Mouse (Mus musculus) liver, adult (tissue): ENCODE results near the gene Hivep2.

Source experiments
- GATA4 ChIP-seq: IDR thresholded peaks from 2 replicates; pipeline ENCODE4 v1.6.1; 2014; ENCODE audit warnings: mild to moderate bottlenecking, low read length; ENCODE audit not compliant: insufficient replicate concordance

Hivep2 gene

GRCm38 (mm10) chr10:14048322-14048915 is 82.5 kb downstream of the Hivep2 start:
- no peak for TF ChIP-seq GATA4

- TF ChIP-seq GATA4: no peak
Measured at GRCm38 (mm10) chr10:14048916-14049445, 83.1 kb downstream of the Hivep2 start.

DNA sequence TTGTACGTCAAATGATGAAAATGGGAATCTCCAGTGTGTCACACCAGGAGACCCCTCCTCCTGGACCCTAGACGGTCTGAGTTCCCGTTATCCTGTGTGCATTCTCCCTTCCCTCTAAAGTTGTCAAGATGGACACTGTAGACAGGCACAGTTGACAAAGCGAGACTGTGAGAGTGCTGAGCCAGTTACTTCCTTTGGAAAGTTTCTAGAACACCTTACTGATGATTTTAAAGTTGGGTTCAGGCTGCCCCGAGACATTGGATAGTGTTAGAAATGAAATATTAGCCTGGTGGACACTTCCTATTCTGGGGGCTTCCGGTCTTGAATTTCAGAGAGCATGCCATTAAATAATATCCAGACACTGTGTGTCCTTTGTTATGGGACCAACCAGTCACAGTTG is 83.8 kb downstream of the Hivep2 start:
- no peak for TF ChIP-seq GATA4

DNA sequence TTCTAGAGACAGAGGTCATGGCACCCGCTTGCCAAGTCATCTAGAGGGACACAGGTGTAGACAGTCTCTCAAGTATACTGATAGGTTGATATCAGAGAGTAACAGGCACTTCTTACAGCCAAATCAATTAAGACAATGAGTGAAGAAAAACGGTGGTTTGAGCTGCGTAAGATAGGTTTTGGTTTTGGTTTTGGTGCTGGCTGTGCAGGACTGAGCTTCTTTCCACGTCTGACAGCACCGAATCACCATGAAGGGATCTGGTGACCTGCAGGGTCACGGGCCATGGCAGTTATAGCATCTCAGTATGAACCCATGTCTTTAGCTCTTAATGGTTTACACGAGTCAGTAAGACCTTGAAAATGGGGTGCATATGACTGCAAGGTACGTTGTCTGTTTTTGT is 84.7 kb downstream of the Hivep2 start:
- no peak for TF ChIP-seq GATA4

DNA sequence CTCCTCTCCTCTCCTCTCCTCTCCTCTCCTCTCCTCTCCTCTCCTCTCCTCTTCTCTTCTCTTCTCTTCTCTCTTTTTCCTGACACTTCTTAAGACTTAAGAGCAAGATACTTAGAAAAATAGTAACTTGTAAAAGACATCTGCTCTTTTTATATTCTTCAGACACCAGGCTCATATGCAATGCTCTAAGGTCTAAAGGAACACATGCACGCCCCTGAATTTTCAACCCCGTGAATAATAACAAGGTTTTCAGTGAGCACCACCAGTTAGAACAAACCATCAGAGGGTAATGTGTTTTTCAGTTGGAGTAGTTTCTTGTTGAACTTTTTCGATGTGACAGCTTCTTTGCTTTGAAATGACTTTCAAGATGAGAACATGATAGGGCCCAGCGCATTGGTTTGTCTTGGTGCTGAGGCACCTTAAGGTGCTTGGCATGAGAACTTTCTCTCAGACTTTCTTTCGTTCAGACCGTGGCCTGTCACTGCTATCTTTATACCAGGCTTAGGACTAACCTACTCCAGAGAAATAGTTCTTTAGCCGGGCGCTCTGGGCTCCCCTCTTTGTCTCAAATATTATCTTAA is 86.3 kb downstream of the Hivep2 start:
- TF ChIP-seq GATA4: no peak

DNA sequence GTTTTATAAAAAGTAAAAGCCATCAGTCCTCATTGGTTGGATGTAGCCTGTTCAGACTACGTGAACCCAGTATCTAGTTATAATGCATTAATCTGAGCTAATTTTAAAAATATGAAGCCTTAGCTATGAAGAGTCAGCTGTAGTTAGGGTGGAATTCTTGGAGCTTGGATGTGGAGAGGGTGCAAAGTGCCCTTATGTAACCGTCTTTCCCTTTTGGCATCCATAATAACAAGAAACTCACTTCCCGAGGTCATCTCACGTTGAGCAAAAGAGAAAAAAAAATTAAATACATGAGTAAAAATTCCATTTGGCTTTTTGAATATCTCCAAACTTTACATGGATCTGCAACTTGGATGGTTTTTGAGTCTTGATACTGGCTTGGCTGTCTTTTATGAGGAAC is 89.0 kb downstream of the Hivep2 start:
- TF ChIP-seq GATA4: no peak

DNA sequence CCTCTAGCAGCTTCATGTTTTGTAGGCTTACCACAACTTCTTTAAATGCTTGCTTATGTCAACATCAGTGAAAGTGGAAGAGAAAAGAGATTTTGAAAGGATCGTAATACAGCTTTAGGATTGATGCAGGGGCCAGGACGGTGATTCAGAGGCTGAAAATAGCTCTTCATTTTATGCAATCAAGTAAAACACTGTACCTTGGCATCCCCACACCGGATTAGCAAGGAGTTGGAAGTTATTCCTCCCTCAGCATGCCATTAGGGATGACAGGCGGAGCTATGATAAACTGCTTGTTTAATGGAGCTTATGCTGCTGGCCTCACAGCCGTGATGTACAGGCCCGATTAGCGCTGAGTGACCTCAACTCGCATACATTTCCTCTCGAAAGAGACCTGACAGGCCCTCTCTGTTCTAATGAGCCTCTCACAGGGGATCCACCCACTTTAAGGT is 89.7 kb downstream of the Hivep2 start:
- TF ChIP-seq GATA4: no peak

- TF ChIP-seq GATA4: no peak
Measured at GRCm38 (mm10) chr10:14056057-14056456, 90.2 kb downstream of the Hivep2 start.

DNA sequence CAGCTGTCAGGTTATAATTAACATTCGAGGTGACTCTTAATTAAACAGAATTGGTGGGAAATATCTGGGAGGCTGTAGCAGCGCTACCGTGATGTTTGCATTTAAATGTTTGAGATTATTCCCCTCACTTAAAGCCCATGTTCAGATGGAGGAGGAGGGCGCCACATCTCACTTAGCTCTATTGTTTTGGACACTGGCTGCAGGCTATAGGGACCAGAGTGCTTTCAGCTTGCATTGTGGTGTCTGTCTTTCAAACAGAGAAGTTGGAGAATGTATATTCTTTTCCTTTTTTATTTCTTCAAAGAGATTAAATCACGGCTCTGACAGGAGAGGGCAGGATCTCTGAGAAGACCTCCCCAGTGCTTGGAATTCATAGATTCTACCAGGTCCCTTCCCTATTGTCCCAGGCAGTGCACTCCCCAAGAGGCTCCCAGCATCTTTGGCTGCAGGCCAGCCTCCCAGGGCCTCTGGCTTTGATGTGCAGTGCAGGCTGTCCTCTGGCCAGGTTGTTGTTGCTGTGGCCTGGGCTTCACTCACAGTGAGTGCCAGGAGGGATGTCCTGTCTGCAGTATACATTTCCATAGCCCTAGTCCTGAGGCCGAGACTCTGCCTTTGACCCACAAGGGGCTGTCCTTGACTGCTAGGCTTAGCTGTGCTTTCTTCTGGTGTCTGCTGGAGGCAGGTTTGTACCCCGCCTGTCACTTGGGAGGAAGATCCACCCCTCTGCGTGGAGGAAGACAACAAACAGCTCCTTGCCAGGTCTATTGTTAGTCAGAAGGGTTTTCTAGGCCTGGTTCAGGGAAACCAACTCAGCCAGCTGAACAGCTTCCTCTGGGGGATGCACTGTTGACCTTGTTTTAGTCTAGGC is 90.9 kb downstream of the Hivep2 start:
- TF ChIP-seq GATA4: no peak

DNA sequence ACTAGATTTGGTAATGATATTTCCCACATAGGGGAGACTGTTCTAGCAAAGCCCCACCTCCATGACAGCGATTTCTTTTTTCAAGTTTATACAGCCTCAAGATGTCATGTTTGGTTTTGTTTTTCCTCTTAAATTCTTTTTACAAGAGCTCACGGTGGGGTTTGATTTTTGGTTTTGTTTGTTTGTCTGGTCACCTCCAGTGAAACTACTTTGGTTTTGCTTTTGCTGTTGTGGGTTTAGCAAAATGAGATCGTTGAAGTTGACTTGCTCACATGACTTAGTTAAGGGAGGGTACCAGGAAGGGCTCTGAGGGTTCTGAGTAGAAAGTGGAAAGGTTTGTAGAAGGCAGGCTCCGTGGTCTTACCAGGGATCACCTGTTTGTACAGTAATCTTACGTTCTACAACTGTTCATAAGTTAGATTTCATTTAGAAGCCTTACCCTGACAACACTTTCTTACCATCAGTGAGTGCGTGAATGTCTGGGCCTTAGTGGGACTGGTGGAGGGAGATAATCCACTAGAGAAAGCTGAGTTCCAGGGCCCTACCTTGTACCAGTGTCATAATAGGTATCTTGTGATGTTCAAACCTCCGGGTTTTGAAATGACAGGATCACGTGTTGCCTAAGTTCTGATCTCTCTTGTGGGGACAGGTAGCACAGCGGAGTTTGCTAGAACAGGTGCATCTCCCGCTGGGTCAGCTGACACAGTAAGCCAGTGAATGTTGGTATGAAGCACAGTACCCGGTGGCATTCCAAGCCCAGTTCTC is 92.1 kb downstream of the Hivep2 start:
- TF ChIP-seq GATA4: no peak

DNA sequence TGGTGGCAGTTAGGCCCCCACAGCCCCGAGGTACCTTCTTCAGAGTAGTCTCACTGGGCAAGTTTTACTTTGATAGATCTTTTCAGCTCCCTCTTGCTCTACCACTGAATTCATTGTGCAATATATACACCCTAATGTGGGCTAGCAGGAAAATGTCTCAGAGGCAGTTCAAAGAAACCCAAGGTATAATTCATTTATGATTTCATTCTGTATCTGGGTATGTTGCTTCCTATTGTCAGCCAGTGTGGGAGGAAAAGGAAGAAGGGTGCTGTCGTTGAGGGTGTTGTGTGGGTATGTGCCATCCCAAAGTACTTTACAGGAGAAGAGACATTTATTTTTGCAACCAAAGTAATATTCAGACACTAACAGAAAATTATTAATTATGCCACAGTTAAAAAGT is 92.9 kb downstream of the Hivep2 start:
- no peak for TF ChIP-seq GATA4

- no peak for TF ChIP-seq GATA4
Measured at GRCm38 (mm10) chr10:14059581-14059980, 93.7 kb downstream of the Hivep2 start.

DNA sequence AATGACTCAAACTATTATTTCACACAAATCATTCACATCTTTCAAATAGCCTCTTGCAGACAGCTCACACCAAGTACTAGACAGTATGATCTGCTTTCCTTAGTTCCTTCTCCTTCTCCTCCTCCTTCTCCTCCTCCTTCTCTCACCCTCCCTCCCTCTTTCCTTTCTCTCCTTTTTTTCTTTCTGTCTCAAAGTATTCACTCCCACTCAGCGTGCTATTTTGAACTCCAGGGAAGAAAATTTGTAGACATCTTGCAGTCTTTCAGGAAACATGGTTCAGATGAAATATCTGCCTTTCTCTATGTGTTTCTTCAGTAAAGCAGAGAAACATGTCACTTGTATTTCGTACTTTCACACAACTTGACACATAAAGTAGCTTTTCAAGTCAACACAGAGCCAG is 94.4 kb downstream of the Hivep2 start:
- no peak for TF ChIP-seq GATA4

GRCm38 (mm10) chr10:14063226-14063625 is 97.4 kb downstream of the Hivep2 start:
- TF ChIP-seq GATA4: no peak

- no peak for TF ChIP-seq GATA4
Measured at GRCm38 (mm10) chr10:14064759-14065395, 99.0 kb downstream of the Hivep2 start.
